Mouse (Mus musculus) stomach, postnatal 0 days (tissue): ENCODE results near the gene Mylk4.
A peak's percentile ranks its signal among the peaks of the same experiment; 100 is the strongest.

Experiments
- CTCF ChIP-seq: IDR thresholded peaks from 2 replicates; pipeline ENCODE4 v1.5.1; 2016; ENCODE audit warnings: antibody characterized with exemption, low read depth, mild to moderate bottlenecking, moderate library complexity
- EP300 ChIP-seq: optimal IDR thresholded peaks from 2 replicates; pipeline ENCODE3; 2016; ENCODE audit warnings: antibody characterized with exemption

- peak; percentile 65 for TF ChIP-seq CTCF
- TF ChIP-seq EP300, result no peak
Measured at GRCm38 (mm10) chr13:32662041-32662440, 121.7 kb downstream of the Mylk4 start.
